Mouse (Mus musculus) heart, postnatal 25 days (tissue): ENCODE data around the gene B4galnt3. TPM values are rescaled to one million over a fixed set of nuclear protein-coding genes. Genes with fewer than 3 reads are reported as not detected.

Source experiments
- DNase-seq: peaks from one replicate; pipeline ENCODE4 v3.0.0; 2022; ENCODE audit warnings: low spot score
- intact Hi-C: fragments of 180-260 bp; cut with DNase I; formaldehyde crosslinking; loops from one replicate; pipeline ENCODE4 v1.15.1; 2025
- total RNA-seq, 2 experiments: library from RNA; stranded (reverse); gene quantifications; 2 replicates each; pipeline ENCODE4 v1.2.3; 2021

B4galnt3 gene
- total RNA-seq, 2 experiments from 2014 or later = 0.18 to 0.22 TPM

- no peak for DNase-seq
- intact Hi-C loops = no loop called here
Observed at GRCm38 (mm10) chr6:120164765-120165164, 129.6 kb downstream of the B4galnt3 start.

- DNase-seq = no peak
- intact Hi-C loops = no loop called here
Observed at GRCm38 (mm10) chr6:120162928-120163327, 131.4 kb downstream of the B4galnt3 start.

GRCm38 (mm10) chr6:120159133-120159901, 135.0 kb downstream of the B4galnt3 start:
- DNase-seq = peak; percentile 48
- intact Hi-C loops = no loop called here

GRCm38 (mm10) chr6:120157479-120157878, 136.9 kb downstream of the B4galnt3 start:
- DNase-seq = no peak
- intact Hi-C loops = no loop called here

- no peak for DNase-seq
- intact Hi-C loops = no loop called here
Observed at GRCm38 (mm10) chr6:120155510-120155909, 138.8 kb downstream of the B4galnt3 start.

GRCm38 (mm10) chr6:120154526-120155309, 139.6 kb downstream of the B4galnt3 start:
- DNase-seq = peak; percentile 36
- intact Hi-C loops = no loop called here

Other genes with a start within 250 kb of the B4galnt3 start
- gene Ninj2, start 201.2 kb downstream of the B4galnt3 start, total RNA-seq = not detected
- gene D330020A13Rik, start 195 bp downstream of the B4galnt3 start, total RNA-seq = not detected
- 10 to 100 TPM; 28.5 to 33.9 TPM for gene Kdm5a, start 69.6 kb upstream of the B4galnt3 start, total RNA-seq
- 1 to 10 TPM; 3.6 to 6.4 TPM for gene Ccdc77, start 69.8 kb upstream of the B4galnt3 start, total RNA-seq
- gene Il17ra, start 168.7 kb upstream of the B4galnt3 start, total RNA-seq = 1 to 10 TPM; 2.4 to 3.0 TPM
- not detected for gene Tmem121b, start 199.2 kb upstream of the B4galnt3 start, total RNA-seq
- gene Hdhd5, start 236.8 kb upstream of the B4galnt3 start, total RNA-seq = 10 to 100 TPM; 19.6 to 21.5 TPM